Mouse (Mus musculus) gastrocnemius, adult 2 months (tissue): ENCODE results near the gene Gatad2b. TPM values are rescaled to one million over a fixed set of nuclear protein-coding genes. Genes with fewer than 3 reads are reported as not detected.
"Not testable (repeated sequence)": the region's sequence is repeated elsewhere in the genome, so short reads cannot be mapped to it uniquely, and the experiment has no call there.

ENCODE experiments used
- DNase-seq: peaks from one replicate; pipeline ENCODE4 v3.0.0; 2022
- H3K27ac ChIP-seq: fragments of 200-600 bp; 2 replicates; pipeline ENCODE4 v1.8.1; 2022; ENCODE audit warnings: mild to moderate bottlenecking
- H3K4me3 ChIP-seq: fragments of 200-600 bp; 2 replicates; pipeline ENCODE4 v1.8.1; 2022; ENCODE audit warnings: mild to moderate bottlenecking, moderate library complexity
- CTCF ChIP-seq: fragments of 200-600 bp; IDR thresholded peaks from 2 replicates; pipeline ENCODE4 v1.8.1; 2022; ENCODE audit warnings: antibody characterized with exemption, mild to moderate bottlenecking, moderate library complexity
- intact Hi-C: fragments of 180-260 bp; cut with DNase I; formaldehyde crosslinking; loops from one replicate; pipeline ENCODE4 v1.15.1; 2025
- total RNA-seq, 2 experiments: library from RNA; stranded (reverse); gene quantifications; 2 replicates each; pipeline ENCODE4 v1.2.3; 2021

The Gatad2b gene
- total RNA-seq, 2 experiments from 2014 or later, result 50.2 to 53.9 TPM

DNA sequence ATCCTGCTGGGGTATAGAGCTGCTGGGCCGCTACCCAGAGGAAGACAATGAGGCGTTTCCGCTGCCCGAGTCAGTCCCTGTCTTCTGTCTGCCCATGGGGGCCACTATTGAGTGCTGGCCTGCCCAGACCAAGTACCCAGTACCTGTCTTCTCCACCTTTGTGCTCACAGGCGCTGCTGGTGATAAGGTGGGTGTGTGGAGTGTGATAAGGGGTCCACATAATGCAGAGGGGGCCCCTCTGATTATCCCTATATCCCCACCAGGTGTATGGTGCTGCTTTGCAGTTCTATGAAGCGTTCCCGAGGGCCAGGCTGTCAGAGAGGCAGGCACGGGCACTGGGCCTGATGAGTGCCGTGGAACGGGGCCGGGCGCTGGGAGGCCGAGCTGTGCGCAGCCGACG is 24.0 kb upstream of the Gatad2b start:
- DNase-seq, result no peak
- Histone ChIP-seq H3K4me3 (no peak overlapping the region), H3K27ac (no peak overlapping the region)
- TF ChIP-seq CTCF, result no peak
- intact Hi-C loops, result loop anchor here (5.0 to 10.0 kb wide), 2 partner anchors 54 to 103 kb away; partner anchors contain the start of genes Rab13 and Rps27

- no peak for TF ChIP-seq CTCF
- Histone ChIP-seq H3K4me3 (no peak overlapping the region), H3K27ac (no peak overlapping the region)
- intact Hi-C loops, result no loop called here
- DNase-seq, result no peak
These were observed 22.2 kb upstream of the Gatad2b start for GRCm38 (mm10) chr3:90270784-90271183.

- intact Hi-C loops, result no loop called here
- no peak overlapping the region for H3K27ac ChIP-seq
- no peak overlapping the region for H3K4me3 ChIP-seq
- TF ChIP-seq CTCF, result no peak
- no peak for DNase-seq
These were observed 20.8 kb upstream of the Gatad2b start for GRCm38 (mm10) chr3:90272170-90272569.

GRCm38 (mm10) chr3:90273855-90274254 is 19.1 kb upstream of the Gatad2b start:
- no peak for DNase-seq
- Histone ChIP-seq H3K4me3 (no peak overlapping the region), H3K27ac (no peak overlapping the region)
- TF ChIP-seq CTCF, result no peak
- intact Hi-C loops, result no loop called here

DNA sequence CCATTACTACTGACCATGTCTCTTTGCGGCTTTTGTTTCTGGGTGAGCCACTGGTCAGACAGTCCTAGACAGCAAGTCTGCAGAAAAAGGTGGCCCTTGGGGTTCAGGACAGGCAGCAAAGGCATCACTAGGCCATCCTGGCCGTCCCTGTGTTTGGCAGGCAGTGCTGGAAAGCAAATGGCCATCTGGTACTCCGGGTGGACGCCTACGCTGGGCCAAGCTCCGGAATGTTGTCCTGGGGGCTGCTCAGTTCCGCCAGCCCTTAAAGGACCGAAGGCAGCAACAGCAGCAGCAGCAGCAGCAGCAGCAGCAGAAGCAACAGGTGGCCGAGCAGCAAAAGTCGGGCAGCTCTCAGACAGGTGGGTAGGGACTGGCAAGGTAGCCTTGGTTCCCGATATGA is 17.7 kb upstream of the Gatad2b start:
- H3K27ac ChIP-seq, result no peak overlapping the region
- intact Hi-C loops, result no loop called here
- no peak overlapping the region for H3K4me3 ChIP-seq
- no peak for DNase-seq
- no peak for TF ChIP-seq CTCF

GRCm38 (mm10) chr3:90276858-90277257 is 16.1 kb upstream of the Gatad2b start:
- TF ChIP-seq CTCF, result no peak
- H3K4me3 ChIP-seq, result no peak overlapping the region
- no peak for DNase-seq
- intact Hi-C loops, result no loop called here
- H3K27ac ChIP-seq, result no peak overlapping the region

DNA sequence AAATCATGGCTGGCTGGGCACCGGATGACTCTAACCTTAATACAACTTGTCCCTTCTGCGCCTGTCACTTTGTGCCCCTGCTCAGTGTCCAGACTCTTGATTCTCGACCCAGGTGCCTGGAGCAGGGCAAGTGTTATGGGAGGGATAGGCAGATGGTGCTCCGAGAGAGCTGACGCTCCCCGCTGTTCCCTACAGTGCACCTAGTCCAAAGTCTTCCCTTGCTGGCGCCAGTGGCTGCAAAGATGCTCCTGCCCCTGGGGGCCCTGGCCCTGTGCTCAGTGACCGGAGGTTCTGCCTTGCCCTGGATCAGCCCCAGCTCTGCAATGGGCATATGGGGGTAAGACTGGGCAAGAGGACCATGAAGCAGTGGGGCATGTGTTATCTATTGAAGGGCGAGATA is 15.2 kb upstream of the Gatad2b start:
- no peak for DNase-seq
- intact Hi-C loops, result no loop called here
- TF ChIP-seq CTCF, result no peak
- Histone ChIP-seq H3K4me3 (no peak overlapping the region), H3K27ac (no peak overlapping the region)

DNA sequence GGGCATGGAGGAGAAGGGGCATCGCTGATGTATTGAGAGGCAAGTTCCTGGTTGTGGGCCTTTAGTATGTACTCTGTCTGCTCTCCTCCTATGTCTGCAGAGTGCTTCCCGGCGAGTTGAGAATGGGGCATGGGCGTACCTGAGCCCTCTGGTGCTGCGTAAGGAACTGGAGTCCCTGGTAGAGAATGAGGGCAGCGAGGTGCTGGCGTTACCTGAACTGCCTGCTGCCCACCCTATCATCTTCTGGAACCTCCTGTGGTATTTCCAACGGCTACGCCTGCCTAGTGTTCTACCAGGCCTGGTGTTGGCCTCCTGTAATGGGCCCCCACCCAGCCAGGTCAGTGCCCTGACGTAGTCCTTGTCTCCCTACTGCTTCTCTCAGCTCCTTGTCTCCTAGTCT is 14.8 kb upstream of the Gatad2b start:
- Histone ChIP-seq H3K4me3 (no peak overlapping the region), H3K27ac (no peak overlapping the region)
- intact Hi-C loops, result no loop called here
- no peak for DNase-seq
- TF ChIP-seq CTCF, result no peak

DNA sequence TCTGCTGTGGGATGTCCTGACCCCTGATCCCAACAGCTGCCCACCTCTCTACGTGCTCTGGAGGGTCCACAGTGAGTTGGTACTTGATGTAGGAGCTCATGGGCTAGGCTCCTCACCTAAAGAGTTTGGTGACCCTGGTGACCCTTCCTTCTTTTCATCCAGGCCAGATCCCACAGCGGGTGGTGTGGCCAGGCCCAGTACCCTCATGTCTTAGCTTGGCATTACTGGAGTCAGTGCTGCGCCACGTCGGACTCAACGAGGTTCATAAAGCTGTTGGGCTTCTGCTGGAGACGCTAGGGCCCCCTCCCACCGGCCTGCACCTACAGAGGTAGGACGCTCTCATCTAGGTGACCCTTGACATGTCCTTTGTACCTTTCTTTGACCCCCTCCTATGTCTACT is 13.8 kb upstream of the Gatad2b start:
- no peak overlapping the region for H3K4me3 ChIP-seq
- intact Hi-C loops, result no loop called here
- H3K27ac ChIP-seq, result no peak overlapping the region
- no peak for TF ChIP-seq CTCF
- DNase-seq, result no peak

GRCm38 (mm10) chr3:90279743-90280142 is 13.2 kb upstream of the Gatad2b start:
- intact Hi-C loops, result loop anchor here (5.0 kb wide), 1 partner anchor 93 kb away; no protein-coding TSS in a partner anchor

DNA sequence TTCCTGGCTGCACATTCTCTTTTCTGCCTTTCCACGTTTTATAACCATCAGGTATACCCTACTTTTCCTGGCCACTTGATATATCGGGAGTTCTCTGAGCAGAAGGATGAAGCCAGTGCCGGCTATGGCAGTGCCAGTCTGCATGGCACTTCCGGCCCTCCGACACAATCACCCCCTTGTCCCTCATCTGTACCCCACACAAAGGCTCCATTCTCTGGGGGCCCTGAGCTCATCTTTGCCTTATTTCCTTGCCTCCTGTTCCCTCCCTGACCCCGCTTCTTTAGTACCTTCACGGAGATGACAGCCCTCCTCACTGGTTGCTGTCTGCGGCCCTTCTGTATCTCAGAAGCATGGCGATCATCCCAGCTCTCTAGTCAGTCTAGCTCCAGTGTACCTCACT is 12.3 kb upstream of the Gatad2b start:
- H3K27ac ChIP-seq, result no peak overlapping the region
- intact Hi-C loops, result loop anchor here (5.0 kb wide), 1 partner anchor 92 kb away; no protein-coding TSS in a partner anchor
- H3K4me3 ChIP-seq, result no peak overlapping the region
- no peak for TF ChIP-seq CTCF
- DNase-seq, result no peak

More at GRCm38 (mm10) chr3:90279743-90280142, 13.2 kb upstream of the Gatad2b start:
- DNase-seq, result no peak
- Histone ChIP-seq H3K27ac (no peak overlapping the region), H3K4me3 (no peak overlapping the region)
- no peak for TF ChIP-seq CTCF

DNA sequence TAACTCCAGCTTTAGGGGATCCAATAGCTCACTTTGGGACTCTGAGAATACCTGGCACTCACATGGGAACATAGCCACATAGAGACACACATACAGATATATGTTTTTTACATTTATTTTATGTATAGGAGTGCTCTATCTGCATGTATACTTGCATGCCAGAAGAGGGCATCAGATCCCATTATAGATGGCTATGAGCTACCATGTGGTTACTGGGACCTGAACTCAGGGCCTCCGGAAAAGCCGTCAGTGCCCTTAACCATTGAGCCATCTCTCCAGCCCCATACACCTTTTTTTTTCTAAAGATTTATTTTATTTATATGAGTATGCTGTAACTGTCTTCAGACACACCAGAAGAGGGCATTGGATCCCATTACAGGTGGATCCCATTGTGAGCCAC is 8.8 kb upstream of the Gatad2b start:
- DNase-seq, result no peak
- no peak overlapping the region for H3K4me3 ChIP-seq

DNA sequence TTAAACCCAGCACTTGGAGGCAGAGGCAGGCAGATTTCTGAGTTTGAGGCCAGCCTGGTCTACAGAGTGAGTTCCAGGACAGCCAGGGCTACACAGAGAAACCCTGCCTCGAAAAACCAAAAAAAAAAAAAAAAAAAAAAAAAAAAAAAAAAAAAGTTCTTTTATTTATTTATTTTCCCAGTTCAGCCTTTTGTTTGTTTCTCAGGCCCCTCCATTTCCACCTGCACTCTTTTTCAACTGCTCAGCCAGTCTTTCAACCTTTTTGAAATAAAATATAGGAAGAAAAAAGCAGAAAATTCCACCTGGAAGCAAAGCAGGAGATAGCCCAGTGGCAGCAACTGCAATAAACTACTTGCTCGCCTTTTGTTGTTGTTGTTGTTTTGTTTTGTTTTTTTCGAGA is 3.6 kb upstream of the Gatad2b start:
- intact Hi-C loops, H3K27ac ChIP-seq, DNase-seq, H3K4me3 ChIP-seq: not testable (repeated sequence)

More for the DNA sequence above, 8.8 kb upstream of the Gatad2b start:
- H3K27ac ChIP-seq, result no peak overlapping the region
- peak; percentile 26; the same call in 1 of the 2 replicates for TF ChIP-seq CTCF
- intact Hi-C loops, result loop anchor here (5.0 kb wide), 1 partner anchor 88 kb away; no protein-coding TSS in a partner anchor

DNA sequence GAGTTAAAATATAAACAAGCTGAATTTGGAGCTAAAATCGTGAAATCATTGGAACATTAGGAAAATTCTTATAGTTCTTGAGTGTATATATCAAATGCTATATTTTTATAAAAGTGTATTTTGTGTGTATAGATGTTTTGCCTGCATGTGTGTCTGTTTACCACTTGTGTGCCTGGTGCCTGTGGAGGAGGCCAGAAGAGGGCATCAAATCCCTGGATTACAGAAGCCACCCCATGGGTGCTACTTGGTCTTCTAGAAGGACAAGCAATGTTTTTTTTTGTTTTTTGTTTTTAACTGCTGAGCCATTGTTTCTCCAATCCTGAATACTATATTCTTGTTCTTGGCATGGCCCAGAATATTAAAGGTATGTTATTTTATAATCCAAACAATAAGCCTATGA is 2.4 kb upstream of the Gatad2b start:
- H3K27ac ChIP-seq, result no peak overlapping the region
- no peak for DNase-seq
- intact Hi-C loops, result no loop called here
- no peak overlapping the region for H3K4me3 ChIP-seq
- peak; percentile 43 for TF ChIP-seq CTCF
